Mouse (Mus musculus): ENCODE results near the gene 5430427O19Rik.

- TF ChIP-seq POLR2A (IDR thresholded peaks at IDR 0.05; ENCODE audit: borderline replicate concordance, control insufficient read depth, low read depth, low read length) (no peak), CTCF (IDR thresholded peaks at IDR 0.05; ENCODE audit: control insufficient read depth, insufficient read depth, low read length) (no peak)
Measured at GRCm38 (mm10) chrX:85874367-85874766, 4.2 kb downstream of the 5430427O19Rik start.

All from bone marrow, adult 2 months (tissue).